Mouse (Mus musculus) liver, adult 2 months (tissue): ENCODE data around the gene Kcnk3. TPM values are rescaled to one million over a fixed set of nuclear protein-coding genes. Genes with fewer than 3 reads are reported as not detected.

Experiments
- DNase-seq: peaks from one replicate; pipeline ENCODE4 v3.0.0-alpha.2; 2011; ENCODE audit warnings: low read depth, low spot score; ENCODE audit errors: extremely low read depth
- H3K27ac ChIP-seq: fragments of 200-500 bp; replicated peaks from 2 replicates; pipeline ENCODE4 v1.5.1; 2012; ENCODE audit warnings: low read depth, mild to moderate bottlenecking, control low read depth, inconsistent platforms, low read length; ENCODE audit not compliant: insufficient read depth
- H3K27me3 ChIP-seq: fragments of 200-500 bp; 2 replicates; pipeline ENCODE4 v1.6.1; 2012; ENCODE audit warnings: mild to moderate bottlenecking, moderate library complexity, low read length, inconsistent platforms; ENCODE audit not compliant: control insufficient read depth, insufficient read depth
- H3K36me3 ChIP-seq: fragments of 200-500 bp; 2 replicates; pipeline ENCODE4 v1.6.1; 2012; ENCODE audit warnings: low read length, inconsistent platforms; ENCODE audit not compliant: control insufficient read depth, insufficient read depth
- H3K4me1 ChIP-seq: fragments of 200-500 bp; 2 replicates; pipeline ENCODE4 v1.6.1; 2011; ENCODE audit warnings: low read length; ENCODE audit not compliant: control insufficient read depth, insufficient read depth
- H3K4me3 ChIP-seq: fragments of 200-500 bp; 2 replicates; pipeline ENCODE4 v1.5.1; 2011; ENCODE audit warnings: low read depth, mild to moderate bottlenecking, control low read depth, low read length, moderate library complexity; ENCODE audit not compliant: insufficient read depth
- H3K79me2 ChIP-seq: fragments of 200-500 bp; 2 replicates; pipeline ENCODE4 v1.6.1; 2012; ENCODE audit warnings: inconsistent platforms, mild to moderate bottlenecking, low read length, moderate library complexity; ENCODE audit not compliant: control insufficient read depth, insufficient read depth
- H3K9ac ChIP-seq: fragments of 200-500 bp; 2 replicates; pipeline ENCODE4 v1.6.1; 2012; ENCODE audit warnings: low read depth, mild to moderate bottlenecking, control low read depth, inconsistent platforms, low read length
- CTCF ChIP-seq: fragments of 200-500 bp; IDR thresholded peaks from 2 replicates; pipeline ENCODE4 v1.5.1; 2011; ENCODE audit warnings: low read depth, low read length, control low read depth
- POLR2A ChIP-seq: fragments of 200-500 bp; IDR thresholded peaks from 2 replicates; pipeline ENCODE4 v1.6.1; 2011; ENCODE audit warnings: low read length, control low read depth; ENCODE audit not compliant: insufficient read depth; ENCODE audit errors: extremely low read depth
- WGBS: fragments of 180-500 bp; shearing (Covaris S2); methylation state at CpG from one replicate; pipeline ENCODE4 v1.1.7; 2018; 5-methylcytosine and 5-hydroxymethylcytosine counted together
- polyA plus RNA-seq: library from polyadenylated mRNA; depleted of rRNA; stranded (reverse); fragments of >200 nt; gene quantifications from 2 replicates; pipeline ENCODE4 v1.2.3, GENCODE M21; 2012
- total RNA-seq: library from RNA; depleted of rRNA; stranded (reverse); fragments of >200 nt; gene quantifications from 2 replicates; pipeline ENCODE4 v1.2.3, GENCODE M21; 2014

Gene Kcnk3
- total and polyA plus RNA-seq, 2 experiments, result 0.18 to 0.61 TPM

DNA sequence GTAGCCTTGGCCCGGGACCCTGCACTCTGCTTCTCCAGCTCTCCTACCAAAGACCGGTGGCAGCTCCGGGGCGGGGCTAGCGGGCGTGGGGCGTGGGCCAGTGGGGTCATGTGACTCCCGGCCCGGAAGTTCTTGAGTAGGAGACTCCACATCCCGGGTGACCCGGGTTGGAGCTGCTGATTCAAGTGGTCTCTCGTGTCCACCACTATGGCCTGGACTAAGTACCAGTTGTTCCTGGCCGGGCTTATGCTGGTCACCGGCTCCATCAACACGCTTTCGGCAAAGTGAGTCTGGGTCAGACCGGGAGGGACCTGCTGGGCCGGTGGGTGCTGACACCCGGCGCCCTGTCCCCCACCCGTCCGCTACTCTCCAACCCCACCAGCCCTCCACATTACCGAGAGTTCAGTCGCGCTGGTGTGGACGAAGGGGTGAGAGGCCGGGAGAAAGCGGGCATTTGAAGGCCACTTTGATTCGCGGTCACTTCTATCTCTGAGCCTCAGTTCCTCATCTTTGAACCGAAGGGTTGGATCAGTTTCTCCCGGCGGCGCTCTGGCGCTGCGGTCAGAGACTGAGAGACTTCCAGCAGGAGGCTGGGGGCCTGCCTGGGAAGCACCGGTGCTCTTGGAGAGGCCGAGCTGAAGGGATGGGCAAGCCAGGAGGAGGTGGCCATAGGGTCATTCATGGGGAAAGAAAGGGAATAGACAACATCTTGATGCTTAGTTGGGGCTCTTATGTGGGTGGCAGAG lies 60.0 kb downstream of the Kcnk3 start, which contains the start of gene Slc35f6:
Gene Slc35f6, plus strand, starts transcription at position 119 of the 746 bp plus-strand sequence.
- H3K79me2 ChIP-seq, result peaks cover 13% of the 10 kb centered on the region; the same call in 1 of the 2 replicates
- peak; percentile 63 for TF ChIP-seq POLR2A
- TF ChIP-seq CTCF, result no peak
- peak within 1 kb of the TSS; percentile 83 for H3K9ac ChIP-seq
- no peaks in the 10 kb centered on the region for H3K36me3 ChIP-seq
- H3K27me3 ChIP-seq, result no peaks in the 10 kb centered on the region
- peak within 1 kb of the TSS; percentile 97 for H3K4me3 ChIP-seq
- WGBS, result under 1% methylated on average over 38 of the region's 38 CpGs
- H3K4me1 ChIP-seq, result peaks cover 8% of the 10 kb centered on the region
- peak within 1 kb of the TSS; percentile 76 for H3K27ac ChIP-seq
- peak; percentile 58 for DNase-seq

DNA sequence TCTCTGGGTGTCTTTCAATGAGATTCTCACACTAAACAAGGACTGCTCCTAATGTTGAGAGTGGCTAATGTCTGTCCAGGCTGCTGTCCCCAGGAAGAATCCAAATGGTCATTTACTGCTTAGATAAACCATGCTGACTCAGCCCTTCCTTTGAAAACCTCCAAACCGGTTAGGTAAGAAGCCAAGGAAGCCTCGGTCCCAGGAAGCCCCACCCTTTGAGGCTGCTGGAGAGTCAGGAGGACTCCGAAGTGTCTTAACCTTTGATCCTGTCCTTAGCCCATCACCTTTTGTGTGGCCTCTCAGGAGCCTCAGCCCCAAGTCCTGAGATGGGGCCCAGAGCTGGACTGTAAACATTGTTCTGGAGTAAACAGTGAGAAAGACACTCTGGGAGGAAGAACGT lies 61.6 kb downstream of the Kcnk3 start:
- Histone ChIP-seq H3K4me1 (peaks cover 8% of the 10 kb centered on the region), H3K9ac (no peak overlapping the region), H3K27me3 (no peaks in the 10 kb centered on the region), H3K4me3 (no peak overlapping the region), H3K79me2 (peaks cover 13% of the 10 kb centered on the region; the same call in 1 of the 2 replicates), H3K27ac (no peak overlapping the region), H3K36me3 (no peaks in the 10 kb centered on the region)
- DNase-seq, result no peak
- no peak for TF ChIP-seq POLR2A
- WGBS, result 46% methylated on average over 4 of the region's 4 CpGs

DNA sequence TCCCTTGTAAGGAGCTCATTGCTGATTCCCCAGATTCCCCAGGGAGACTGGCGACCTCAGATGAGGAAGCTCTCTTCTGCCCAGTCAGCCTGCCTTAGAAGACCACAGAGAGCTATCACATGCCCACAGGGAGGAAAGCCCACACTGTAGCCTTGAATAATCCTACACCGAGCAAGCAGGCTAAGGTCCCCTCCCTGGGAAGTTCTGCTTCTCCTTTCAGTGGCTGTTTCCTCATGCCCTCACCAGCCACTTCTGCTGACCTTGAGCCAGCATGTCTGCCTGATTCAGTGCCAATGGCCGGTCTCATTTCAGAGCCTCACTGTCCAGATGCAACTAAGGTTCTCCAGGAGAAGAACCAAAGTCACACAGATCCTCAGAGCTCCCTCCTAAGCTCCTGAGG lies 62.8 kb downstream of the Kcnk3 start:
- Histone ChIP-seq H3K27me3 (no peaks in the 10 kb centered on the region), H3K9ac (no peak overlapping the region), H3K79me2 (peaks cover 13% of the 10 kb centered on the region; the same call in 1 of the 2 replicates), H3K4me1 (peaks cover 8% of the 10 kb centered on the region), H3K27ac (no peak overlapping the region), H3K4me3 (no peak overlapping the region), H3K36me3 (no peaks in the 10 kb centered on the region)
- TF ChIP-seq CTCF (no peak), POLR2A (no peak)
- peak; percentile 40 for DNase-seq
- WGBS, result 83% methylated on average over 3 of the region's 3 CpGs

DNA sequence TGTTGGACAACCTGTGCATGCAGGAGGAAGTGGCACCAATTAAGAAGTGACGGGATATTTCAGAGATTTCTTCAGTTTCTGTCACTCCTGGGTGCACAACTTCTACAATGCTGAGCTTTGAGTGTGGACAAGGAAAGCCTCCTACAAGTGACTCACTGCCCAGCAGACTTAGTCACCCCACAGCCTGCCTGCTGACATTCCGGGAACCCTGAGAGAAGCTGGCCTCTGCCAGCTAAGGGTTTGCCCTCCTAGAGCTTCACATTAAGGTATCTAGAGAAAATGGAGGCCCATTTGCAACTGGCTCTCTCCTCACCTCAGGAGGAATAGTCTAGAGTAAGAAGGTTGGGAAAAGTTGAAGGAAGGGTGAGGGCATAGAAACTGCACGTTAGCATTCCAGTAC lies 63.6 kb downstream of the Kcnk3 start:
- Histone ChIP-seq H3K4me3 (no peak overlapping the region), H3K9ac (no peak overlapping the region), H3K79me2 (peaks cover 13% of the 10 kb centered on the region; the same call in 1 of the 2 replicates), H3K36me3 (no peaks in the 10 kb centered on the region), H3K27ac (no peak overlapping the region), H3K4me1 (peaks cover 8% of the 10 kb centered on the region), H3K27me3 (no peaks in the 10 kb centered on the region)
- WGBS, result 83% methylated on average over 3 of the region's 3 CpGs
- TF ChIP-seq POLR2A (no peak), CTCF (no peak)
- DNase-seq, result no peak

GRCm38 (mm10) chr5:30653246-30653645 lies 65.3 kb downstream of the Kcnk3 start:
- Histone ChIP-seq H3K4me3 (no peak overlapping the region), H3K4me1 (peaks cover 8% of the 10 kb centered on the region), H3K27ac (no peak overlapping the region), H3K27me3 (no peaks in the 10 kb centered on the region), H3K9ac (no peak overlapping the region), H3K36me3 (no peaks in the 10 kb centered on the region), H3K79me2 (peaks cover 10% of the 10 kb centered on the region; the same call in 1 of the 2 replicates)
- WGBS, result 86% methylated on average over 6 of the region's 6 CpGs
- DNase-seq, result no peak
- TF ChIP-seq CTCF (no peak), POLR2A (no peak)

- Histone ChIP-seq H3K9ac (no peak overlapping the region), H3K36me3 (no peaks in the 10 kb centered on the region), H3K79me2 (no peaks in the 10 kb centered on the region), H3K27ac (no peak overlapping the region), H3K4me1 (no peaks in the 10 kb centered on the region; the same call in 1 of the 2 replicates), H3K4me3 (no peak overlapping the region), H3K27me3 (no peaks in the 10 kb centered on the region)
- WGBS, result 92% methylated on average over 8 of the region's 8 CpGs
- no peak for DNase-seq
- TF ChIP-seq CTCF (no peak), POLR2A (no peak)
Observed at GRCm38 (mm10) chr5:30655042-30655441, 67.1 kb downstream of the Kcnk3 start.
